Mouse (Mus musculus) hindbrain, embryonic 14.5 days (tissue): ENCODE results near the gene Rxfp3. TPM values are rescaled to one million over a fixed set of nuclear protein-coding genes. Genes with fewer than 3 reads are reported as not detected.
A peak's percentile ranks its signal among the peaks of the same experiment; 100 is the strongest.
"Not testable (repeated sequence)": the region's sequence is repeated elsewhere in the genome, so short reads cannot be mapped to it uniquely, and the experiment has no call there.

Source experiments
- ATAC-seq: fragments of 200-750 bp; cut with Nextera tagmentation; 2 replicates; pipeline ENCODE4 v1.8.0; 2017; ENCODE audit warnings: moderate number of reproducible peaks, mild to moderate bottlenecking, moderate TSS enrichment, moderate library complexity; ENCODE audit not compliant: low FRiP score
- DNase-seq: peaks from one replicate; pipeline ENCODE4 v3.0.0-alpha.2; 2015; ENCODE audit warnings: low spot score
- H3K27ac ChIP-seq: fragments of 300-500 bp; sonication (generic); 2 replicates; pipeline ENCODE4 v1.5.1; 2014; ENCODE audit warnings: mild to moderate bottlenecking, moderate library complexity
- H3K27me3 ChIP-seq: fragments of 300-500 bp; sonication (generic); 2 replicates; pipeline ENCODE4 v1.6.1; 2014; ENCODE audit warnings: mild to moderate bottlenecking, low read length, mixed read lengths; ENCODE audit not compliant: control insufficient read depth, insufficient read depth
- H3K36me3 ChIP-seq: fragments of 300-500 bp; sonication (generic); replicated peaks from 2 replicates; pipeline ENCODE4 v1.6.1; 2014; ENCODE audit not compliant: control insufficient read depth, insufficient read depth
- H3K4me1 ChIP-seq: fragments of 300-500 bp; sonication (generic); replicated peaks from 2 replicates; pipeline ENCODE4 v1.6.1; 2014; ENCODE audit warnings: antibody characterized with exemption, low read length, mixed read lengths; ENCODE audit not compliant: control insufficient read depth, insufficient read depth
- H3K4me2 ChIP-seq: fragments of 300-500 bp; sonication (generic); replicated peaks from 2 replicates; pipeline ENCODE4 v1.6.1; 2014; ENCODE audit warnings: mild to moderate bottlenecking, moderate library complexity
- H3K4me3 ChIP-seq: fragments of 300-500 bp; sonication (generic); replicated peaks from 2 replicates; pipeline ENCODE4 v1.5.1; 2014; ENCODE audit warnings: mild to moderate bottlenecking, low read length
- H3K9ac ChIP-seq: fragments of 300-500 bp; sonication (generic); 2 replicates; pipeline ENCODE4 v1.6.1; 2014
- H3K9me3 ChIP-seq: fragments of 300-500 bp; sonication (generic); 2 replicates; pipeline ENCODE4 v1.6.1; 2016; ENCODE audit warnings: low read length; ENCODE audit not compliant: control insufficient read depth
- WGBS: fragments of 180-500 bp; shearing (Covaris S2); extraction: QIAGEN DNeasy Blood & Tissue Kit; methylation state at CpG from one replicate; pipeline ENCODE4 v1.1.7; 2014; 5-methylcytosine and 5-hydroxymethylcytosine counted together
- polyA plus RNA-seq: library from polyadenylated mRNA; unstranded; fragments of >200 nt; fragmentation: Nextera tagmentation; extraction: Ambion mirVana; gene quantifications from 2 replicates; pipeline ENCODE4 v1.2.1, GENCODE M21; 2014

The Rxfp3 gene
- polyA plus RNA-seq, 1 experiment from 2014 or later, result 4.3 TPM

DNA sequence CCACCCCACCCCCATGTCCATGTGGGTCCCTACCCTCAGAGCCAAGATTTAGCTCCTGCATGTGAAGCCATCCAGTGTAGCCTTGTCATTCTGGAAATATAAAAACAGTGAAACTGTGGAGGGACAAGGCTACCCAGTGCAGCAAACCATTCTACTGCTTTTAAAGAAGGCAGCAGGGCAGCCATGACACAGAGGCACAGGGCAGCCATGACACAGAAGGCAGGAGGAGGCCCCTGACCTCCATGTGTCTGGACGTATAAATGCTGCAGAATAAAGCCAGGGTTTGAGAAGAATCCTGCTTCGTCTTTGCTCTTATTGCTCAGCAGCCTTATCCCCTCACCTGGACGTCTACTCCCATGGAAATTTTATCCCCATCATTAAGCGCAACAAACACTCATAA is 34.0 kb downstream of the Rxfp3 start:
- DNase-seq, result no peak
- no peaks in the 10 kb centered on the region for H3K27me3 ChIP-seq
- H3K4me3 ChIP-seq, result no peak overlapping the region
- no peak for ATAC-seq
- H3K4me1 ChIP-seq, result no peaks in the 10 kb centered on the region
- no peak overlapping the region for H3K4me2 ChIP-seq
- no peak overlapping the region for H3K27ac ChIP-seq
- no peak overlapping the region for H3K9ac ChIP-seq
- no peaks in the 10 kb centered on the region for H3K9me3 ChIP-seq
- no peaks in the 10 kb centered on the region for H3K36me3 ChIP-seq
- WGBS, result 89% methylated on average over 4 of the region's 4 CpGs

DNA sequence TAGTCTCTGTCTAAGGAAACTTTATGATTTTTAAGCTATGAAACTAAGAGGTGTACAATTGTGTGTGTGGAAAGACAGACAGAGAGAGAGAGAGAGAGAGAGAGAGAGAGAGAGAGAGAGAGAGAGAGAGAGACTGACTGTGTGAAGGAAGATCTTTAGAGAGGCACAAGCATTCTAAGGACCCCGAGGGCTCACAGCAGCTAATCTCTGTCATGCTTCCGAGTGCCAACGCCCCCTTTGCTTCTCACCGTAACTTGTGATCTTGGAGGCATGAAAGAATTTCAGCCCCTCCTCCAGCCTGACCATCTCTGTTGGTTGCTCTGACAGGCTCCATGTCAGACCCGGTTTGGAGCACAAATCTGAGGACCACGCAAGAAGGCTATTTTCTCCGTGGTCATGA is 37.4 kb downstream of the Rxfp3 start, which contains the start of gene Slc45a2:
TSS of gene Slc45a2 (plus strand) at position 301 of the 400 bp plus-strand sequence.
- H3K36me3 ChIP-seq, result no peaks in the 10 kb centered on the region
- no peak within 1 kb of the TSS for H3K4me2 ChIP-seq
- WGBS, result 59% methylated on average over 7 of the region's 7 CpGs
- no peaks in the 10 kb centered on the region for H3K9me3 ChIP-seq
- ATAC-seq, result no peak
- no peaks in the 10 kb centered on the region for H3K4me1 ChIP-seq
- no peak within 1 kb of the TSS for H3K27ac ChIP-seq
- DNase-seq, result no peak
- H3K4me3 ChIP-seq, result no peak within 1 kb of the TSS
- H3K9ac ChIP-seq, result no peak within 1 kb of the TSS
- H3K27me3 ChIP-seq, result no peaks in the 10 kb centered on the region

DNA sequence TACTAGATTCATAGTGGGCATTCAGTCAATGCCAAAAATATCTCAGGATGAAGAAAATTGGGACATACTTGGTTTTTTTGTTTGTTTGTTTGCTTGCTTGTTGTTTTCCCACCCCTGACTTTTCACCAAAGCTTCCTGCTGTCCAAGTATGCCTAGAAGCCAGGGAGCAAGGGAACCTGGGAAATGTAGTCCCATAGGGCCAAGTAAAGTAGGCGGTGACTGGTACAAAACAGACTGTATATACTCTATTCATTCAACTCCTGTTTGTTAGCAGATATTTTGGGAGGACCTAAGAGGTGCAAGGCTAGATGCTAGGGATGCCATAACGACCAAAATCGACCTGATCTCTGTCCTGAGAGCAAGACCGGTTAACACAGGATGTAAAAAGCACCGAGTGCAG is 38.0 kb downstream of the Rxfp3 start:
- Histone ChIP-seq H3K4me1 (no peaks in the 10 kb centered on the region), H3K4me3 (no peak overlapping the region), H3K36me3 (0 out of 2 replicates have a peak, but pooled peaks cover 4% of the 10 kb centered on the region), H3K27ac (no peak overlapping the region), H3K9ac (no peak overlapping the region), H3K4me2 (no peak overlapping the region), H3K27me3 (no peaks in the 10 kb centered on the region), H3K9me3 (no peaks in the 10 kb centered on the region)
- DNase-seq (no peak), ATAC-seq (peak; percentile 46; the same call in 1 of the 2 replicates)
- WGBS, result 47% methylated on average over 5 of the region's 5 CpGs

- no peak overlapping the region for H3K4me3 ChIP-seq
- H3K36me3 ChIP-seq, result peaks cover 18% of the 10 kb centered on the region; the same call in 1 of the 2 replicates
- 97% methylated on average over 1 of the region's 1 CpGs for WGBS
- no peaks in the 10 kb centered on the region for H3K27me3 ChIP-seq
- H3K4me1 ChIP-seq, result no peaks in the 10 kb centered on the region
- H3K9ac ChIP-seq, result no peak overlapping the region
- H3K4me2 ChIP-seq, result no peak overlapping the region
- H3K27ac ChIP-seq, result no peak overlapping the region
- no peaks in the 10 kb centered on the region for H3K9me3 ChIP-seq
- ATAC-seq (no peak), DNase-seq (no peak)
Observed at GRCm38 (mm10) chr15:10991566-10991965, 46.2 kb downstream of the Rxfp3 start.

GRCm38 (mm10) chr15:10990411-10990810 is 47.4 kb downstream of the Rxfp3 start:
- H3K4me3 ChIP-seq, result no peak overlapping the region
- no peaks in the 10 kb centered on the region for H3K9me3 ChIP-seq
- no peaks in the 10 kb centered on the region for H3K27me3 ChIP-seq
- no peak overlapping the region for H3K27ac ChIP-seq
- peaks cover 18% of the 10 kb centered on the region; the same call in 1 of the 2 replicates for H3K36me3 ChIP-seq
- H3K4me2 ChIP-seq, result no peak overlapping the region
- H3K9ac ChIP-seq, result no peak overlapping the region
- DNase-seq (no peak), ATAC-seq (no peak)
- no peaks in the 10 kb centered on the region for H3K4me1 ChIP-seq
- 79% methylated on average over 2 of the region's 2 CpGs for WGBS

GRCm38 (mm10) chr15:10986477-10986876 is 51.3 kb downstream of the Rxfp3 start:
- not testable (repeated sequence) for H3K27ac ChIP-seq, H3K4me1 ChIP-seq, H3K9ac ChIP-seq, H3K4me2 ChIP-seq, ATAC-seq, H3K27me3 ChIP-seq, H3K4me3 ChIP-seq, DNase-seq, H3K9me3 ChIP-seq
- 87% methylated on average over 2 of the region's 2 CpGs for WGBS
- peaks cover 10% of the 10 kb centered on the region; the same call in 1 of the 2 replicates for H3K36me3 ChIP-seq

DNA sequence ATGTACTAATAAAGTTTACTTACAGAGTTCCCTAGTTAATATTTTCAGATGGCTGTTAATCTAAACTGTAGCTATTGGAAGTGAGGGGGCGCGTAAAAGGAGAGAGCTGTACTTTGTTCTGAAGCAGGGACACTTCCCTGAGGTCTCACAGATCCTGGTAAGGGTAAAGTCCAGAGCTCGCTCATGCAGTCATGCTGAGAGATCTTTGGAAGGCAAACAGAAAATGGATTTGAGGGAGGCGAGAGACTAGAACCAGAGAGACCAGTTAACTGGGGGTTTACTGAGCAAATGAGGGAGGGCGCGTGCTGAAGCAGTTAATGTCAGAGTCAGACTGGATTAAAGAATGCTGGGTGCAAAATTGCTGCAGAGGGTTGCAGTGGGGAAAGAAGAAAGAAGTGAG is 52.0 kb downstream of the Rxfp3 start:
- H3K27me3 ChIP-seq, result no peaks in the 10 kb centered on the region
- H3K4me1 ChIP-seq, result no peaks in the 10 kb centered on the region
- H3K36me3 ChIP-seq, result peaks cover 10% of the 10 kb centered on the region; the same call in 1 of the 2 replicates
- no peak for ATAC-seq
- no peaks in the 10 kb centered on the region for H3K9me3 ChIP-seq
- H3K4me3 ChIP-seq, result no peak overlapping the region
- H3K4me2 ChIP-seq, result no peak overlapping the region
- H3K27ac ChIP-seq, result no peak overlapping the region
- DNase-seq, result no peak
- 84% methylated on average over 6 of the region's 6 CpGs for WGBS
- no peak overlapping the region for H3K9ac ChIP-seq

Other genes with a start within 250 kb of the Rxfp3 start
- gene C1qtnf3, start 85.7 kb downstream of the Rxfp3 start, polyA plus RNA-seq, result 4.1 and 5.5 TPM in 2 replicates
- gene Amacr, start 56.2 kb downstream of the Rxfp3 start, polyA plus RNA-seq, result 16.6 and 16.7 TPM in 2 replicates
- 0.20 and 0.23 TPM in 2 replicates for gene Slc45a2, start 37.3 kb downstream of the Rxfp3 start, polyA plus RNA-seq
- gene Adamts12, start 26.8 kb upstream of the Rxfp3 start, polyA plus RNA-seq, result 2.0 and 3.1 TPM in 2 replicates